Mouse (Mus musculus) spleen, embryonic (tissue): ENCODE measurements around the gene Shank2.

Experiments
- CTCF ChIA-PET: fragments of 350-600 bp; sonication (Branson Sonifier 250); formaldehyde crosslinking; loops from one replicate; lab custom pipeline; 2022; lab: Charles Lee

Gene Shank2

DNA sequence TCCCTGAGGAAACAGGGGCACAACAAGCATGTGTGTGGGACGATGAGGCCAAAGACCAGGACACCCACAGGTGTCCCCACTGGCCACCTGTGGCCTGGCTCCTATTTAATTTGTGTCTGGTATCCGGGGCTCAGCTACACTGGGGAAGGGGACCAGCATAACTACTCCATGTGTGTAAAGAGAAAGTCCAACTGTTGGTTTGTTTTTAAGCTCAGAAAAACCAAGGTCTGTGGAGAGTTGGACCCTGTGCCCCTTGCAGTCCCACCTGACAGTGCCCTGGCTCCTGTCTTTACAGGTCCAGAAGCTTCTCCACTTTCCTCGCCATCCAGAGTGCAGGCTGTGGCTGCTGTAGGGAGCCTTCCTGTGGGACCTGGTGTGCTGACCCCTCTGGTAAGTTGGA is at the start of gene Shank2:
Shank2 (plus strand) TSS at position 301 of the 400 bp plus-strand sequence.
- CTCF ChIA-PET = no interaction called here

DNA sequence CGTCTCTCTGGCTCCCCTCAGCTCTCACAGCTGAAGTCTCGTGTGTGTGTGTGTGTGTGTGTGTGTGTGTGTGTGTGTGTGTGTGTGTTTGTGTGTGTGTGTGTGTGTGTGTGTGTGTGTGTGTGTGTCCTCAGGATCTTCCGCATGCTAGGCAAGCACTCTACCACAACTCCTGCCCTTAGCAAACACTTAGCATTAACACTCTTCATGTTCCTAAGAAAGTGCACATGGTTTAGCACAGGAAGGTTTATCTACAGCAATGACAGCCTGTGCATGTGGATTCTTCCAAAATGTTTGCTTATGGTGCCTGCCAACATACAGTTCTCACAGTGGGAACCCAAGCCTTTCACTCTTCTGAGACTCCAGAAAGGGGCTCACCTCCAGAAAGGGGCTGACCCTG is 49.6 kb upstream of the Shank2 start:
- CTCF ChIA-PET = no interaction called here

DNA sequence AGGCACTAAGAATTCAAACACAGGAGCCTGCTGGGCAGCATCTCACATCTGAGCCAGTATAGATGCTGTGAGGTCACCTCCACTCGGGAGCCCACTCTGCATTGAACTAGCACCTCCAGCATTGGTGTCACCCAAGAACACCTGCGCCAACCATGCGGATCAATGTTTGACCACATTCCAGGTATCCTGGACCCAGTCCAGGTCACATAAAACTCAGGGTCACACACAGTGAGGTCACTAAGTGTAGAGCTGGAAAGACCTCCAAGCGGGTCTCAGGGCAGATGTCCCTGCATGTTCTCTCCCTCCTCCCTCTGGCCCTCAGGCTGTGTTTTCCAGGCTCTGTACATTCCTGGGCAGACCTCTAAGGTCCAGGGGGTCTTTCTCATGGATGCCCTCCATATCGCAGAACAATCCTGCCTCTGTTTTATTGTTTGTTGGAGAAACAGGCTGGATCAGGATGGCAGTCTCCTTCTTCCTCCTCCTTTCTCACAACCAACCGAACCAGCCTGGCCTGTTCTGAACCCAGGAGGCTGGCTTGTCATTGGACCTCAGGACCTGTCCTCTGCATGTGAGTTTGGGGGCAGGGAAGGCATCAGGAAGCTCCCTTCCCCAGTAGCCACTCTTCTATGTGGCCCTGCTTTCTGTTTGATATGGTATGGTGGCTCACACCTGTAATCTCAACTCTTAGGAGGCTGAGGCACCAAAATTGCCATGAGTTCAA is 45.0 kb upstream of the Shank2 start:
- CTCF ChIA-PET = no interaction called here

DNA sequence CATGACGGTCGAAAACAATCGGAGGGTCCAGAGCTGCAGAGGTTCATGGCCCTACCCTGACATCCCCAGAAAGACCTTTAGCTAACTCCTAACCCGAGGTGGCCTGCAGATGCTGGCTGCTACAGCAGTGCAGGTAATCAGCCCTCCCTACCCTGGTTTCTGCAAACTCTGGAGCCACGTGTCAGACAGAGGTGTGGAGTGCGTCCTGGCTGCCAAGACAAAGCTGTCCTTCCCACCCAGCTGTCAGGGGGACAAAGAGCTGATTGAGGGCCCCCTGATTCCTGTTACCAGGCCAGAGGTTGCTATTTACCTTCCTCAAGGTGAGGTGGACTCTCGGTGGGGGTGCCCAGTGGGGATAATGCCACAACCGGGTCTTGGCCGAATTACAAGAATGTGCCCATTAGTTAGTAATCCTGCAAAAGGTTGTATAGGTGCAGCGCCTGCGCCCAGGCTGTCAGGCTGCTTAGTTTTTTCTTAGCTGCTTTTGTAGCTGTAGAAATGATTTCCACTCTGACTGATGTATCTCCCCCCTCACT is 43.6 kb upstream of the Shank2 start:
- CTCF ChIA-PET = no interaction called here

DNA sequence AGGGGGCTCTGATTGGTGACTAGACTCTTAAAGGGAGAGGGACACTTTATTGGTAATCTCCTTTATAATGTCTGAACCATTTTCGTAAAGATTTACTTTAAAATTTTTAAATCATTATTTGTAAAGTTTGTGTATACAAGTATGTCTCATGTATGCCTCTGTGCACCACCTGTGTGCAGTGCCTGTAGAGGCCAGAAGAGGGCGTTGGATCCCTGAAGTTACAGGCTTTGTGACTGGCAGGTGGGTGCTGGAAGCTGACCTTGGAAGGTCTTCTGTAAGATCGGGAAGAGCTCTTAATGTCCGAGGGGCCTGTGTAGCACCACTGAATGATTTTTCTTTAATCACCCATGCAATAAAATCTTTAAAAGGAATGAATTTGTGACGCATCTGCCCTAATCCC is 37.9 kb upstream of the Shank2 start:
- CTCF ChIA-PET = no interaction called here

DNA sequence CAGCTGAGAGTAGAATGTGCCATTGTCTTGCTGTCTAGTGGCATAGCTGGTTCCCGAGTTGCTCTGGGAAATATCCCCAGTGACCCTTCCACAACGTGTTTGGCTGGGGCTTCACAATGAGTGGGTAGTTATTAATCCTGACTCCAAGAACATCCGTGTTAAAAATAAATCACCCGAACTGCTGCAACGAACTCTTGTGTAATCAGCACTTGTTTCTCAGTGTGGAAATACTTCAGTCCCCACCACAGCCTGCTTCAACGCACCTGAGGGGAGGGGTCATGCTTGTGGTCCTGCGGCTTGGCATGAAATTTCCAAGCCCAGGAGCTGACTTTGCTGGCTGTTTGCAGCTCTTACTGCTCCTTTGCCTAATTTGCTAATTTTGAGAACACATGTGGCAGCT is 35.1 kb upstream of the Shank2 start:
- CTCF ChIA-PET = no interaction called here

DNA sequence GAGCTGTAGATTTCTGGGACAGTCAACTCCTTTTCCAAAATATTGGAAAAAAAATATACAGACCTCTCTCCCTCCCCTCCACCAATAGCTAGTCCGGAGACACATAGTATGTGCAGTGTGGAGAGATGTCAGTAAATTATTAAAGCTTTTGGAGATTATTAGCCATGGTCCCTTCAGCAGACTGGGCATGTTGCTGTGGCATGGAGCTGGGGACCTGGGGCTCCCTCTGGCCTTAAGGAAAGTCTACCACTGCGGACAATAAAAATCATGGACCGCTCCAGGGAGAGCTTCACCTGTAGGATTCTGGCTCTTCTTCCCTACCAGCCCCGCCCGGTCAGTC is 24.3 kb upstream of the Shank2 start:
- CTCF ChIA-PET = no interaction called here

DNA sequence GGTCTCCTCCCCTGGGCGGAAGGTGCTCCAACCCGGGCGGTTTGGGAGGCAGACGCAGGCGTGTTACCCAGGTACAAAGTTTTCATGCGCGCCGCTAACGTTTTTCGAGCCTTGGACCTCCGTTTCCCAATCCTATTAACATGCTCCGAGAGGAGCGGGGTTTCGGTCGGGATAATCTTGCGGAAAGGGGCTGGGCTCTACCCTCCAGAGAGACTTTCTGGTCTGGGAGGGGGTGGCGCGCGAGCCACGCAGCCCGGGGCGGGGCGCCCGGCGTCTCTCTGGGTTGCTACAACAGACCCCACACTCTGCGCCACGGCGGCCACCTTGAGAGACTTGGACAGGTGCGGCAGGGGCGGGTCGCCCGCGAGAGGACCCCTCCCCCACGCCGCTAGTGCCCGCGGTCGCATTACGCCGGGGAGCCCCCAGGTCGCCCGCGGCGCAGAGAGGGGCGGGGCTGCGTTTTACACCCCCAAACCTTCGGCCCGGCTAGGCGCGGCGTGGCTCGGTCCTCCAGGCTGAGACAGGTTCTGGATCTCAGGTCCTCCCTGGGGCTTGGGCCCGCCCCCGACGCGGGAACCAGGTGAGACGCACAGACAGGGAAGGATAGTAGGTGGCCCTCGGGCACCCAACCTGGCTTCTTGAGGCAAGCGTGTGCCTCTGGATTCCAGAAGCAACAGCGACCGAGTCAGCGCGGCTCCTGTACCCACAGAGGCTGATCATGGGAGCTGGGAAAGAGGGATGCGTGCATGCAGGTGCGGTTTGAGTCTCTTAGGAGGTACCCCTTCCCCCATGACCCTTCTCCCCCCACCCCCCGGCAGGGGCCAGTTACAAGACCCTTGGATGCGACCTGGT is 23.7 kb upstream of the Shank2 start:
- CTCF ChIA-PET = no interaction called here

DNA sequence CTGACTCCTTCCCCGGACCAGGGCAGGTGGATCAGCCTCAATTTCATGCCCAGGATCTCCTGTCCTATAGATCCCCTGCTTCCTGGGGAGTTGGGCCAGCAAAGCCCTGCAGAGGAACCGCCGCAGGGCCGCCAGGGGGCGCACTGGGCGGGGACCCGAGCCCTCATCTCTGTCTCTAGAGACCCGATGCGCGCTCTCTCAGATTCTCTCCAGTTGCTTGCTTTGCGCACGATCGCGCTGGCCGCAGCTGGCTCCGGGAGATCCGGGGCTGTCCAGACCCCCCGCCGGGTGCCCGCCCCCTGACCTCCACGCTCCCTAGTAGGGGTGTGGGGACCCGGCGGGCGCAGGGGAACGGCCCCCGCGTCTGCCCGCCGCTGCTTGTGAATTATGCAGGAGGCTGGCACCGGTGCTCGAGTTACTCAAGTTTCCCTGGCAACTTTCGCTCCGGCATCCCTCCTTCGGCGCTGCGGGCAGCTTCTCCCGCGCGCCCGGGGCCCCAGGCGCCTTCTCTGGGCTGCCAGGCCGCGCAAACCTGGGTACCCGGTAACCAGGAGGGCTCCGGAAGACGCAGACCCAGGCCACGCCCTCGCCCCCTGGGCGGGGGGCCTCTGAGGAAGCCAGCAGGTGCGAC is 22.9 kb upstream of the Shank2 start:
- CTCF ChIA-PET = no interaction called here

DNA sequence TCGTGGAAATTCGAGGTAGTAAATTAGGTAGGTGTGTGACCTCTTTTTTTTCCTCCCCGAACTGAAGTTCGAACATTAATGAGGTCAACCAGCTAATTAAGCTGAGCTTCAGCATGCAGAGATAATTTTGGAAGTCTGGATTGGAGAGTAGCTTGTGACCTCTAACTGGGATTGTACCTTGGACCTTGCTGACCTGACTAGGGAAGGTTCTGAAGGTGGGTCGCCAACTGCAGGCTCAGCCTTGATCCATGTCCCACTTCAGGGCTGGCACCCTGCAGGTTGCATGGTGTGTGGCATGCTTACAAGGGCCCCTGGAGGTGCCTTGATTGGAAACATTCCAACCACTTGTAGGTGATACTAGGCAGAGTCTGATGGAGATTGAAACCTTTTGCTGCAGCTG is 21.7 kb upstream of the Shank2 start:
- CTCF ChIA-PET = no interaction called here

DNA sequence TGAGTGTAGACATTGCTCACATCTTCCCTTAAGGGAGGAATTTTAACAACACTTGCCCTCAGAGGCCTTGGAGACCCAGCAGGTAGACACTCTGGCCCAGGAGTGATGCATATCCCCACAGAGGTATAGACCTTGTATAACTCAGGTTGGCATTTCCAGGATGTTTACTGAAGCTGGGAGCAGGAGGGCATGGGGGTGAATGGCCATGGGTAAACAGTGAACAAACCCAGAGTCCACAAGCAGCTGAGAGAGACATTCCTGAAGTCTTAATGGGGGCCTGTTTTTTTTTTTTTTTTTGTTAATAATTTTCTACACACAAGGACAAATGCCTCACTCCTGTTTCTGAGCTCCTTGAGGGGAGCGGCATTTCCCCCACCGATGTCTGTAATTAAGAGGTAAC is 15.4 kb upstream of the Shank2 start:
- CTCF ChIA-PET = no interaction called here

DNA sequence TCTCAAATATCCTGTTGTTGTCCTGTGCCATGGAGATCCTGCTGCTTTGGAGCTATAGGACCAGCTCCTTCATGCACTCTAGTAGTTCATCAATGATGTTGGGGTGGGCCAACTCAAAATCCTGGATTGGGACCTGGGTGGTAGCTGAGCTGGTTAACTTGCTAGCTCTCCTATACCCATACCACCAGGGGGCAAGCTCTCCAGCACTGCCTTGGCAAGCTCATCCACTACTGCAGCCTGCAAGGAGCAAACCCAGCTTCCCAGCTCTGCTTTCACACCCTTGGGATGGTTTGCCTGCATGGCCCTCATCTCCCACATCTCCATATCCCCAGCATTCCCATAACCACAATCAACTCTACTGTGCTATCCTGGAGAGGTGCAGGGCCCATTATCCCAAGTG is 10.6 kb upstream of the Shank2 start:
- CTCF ChIA-PET = no interaction called here

DNA sequence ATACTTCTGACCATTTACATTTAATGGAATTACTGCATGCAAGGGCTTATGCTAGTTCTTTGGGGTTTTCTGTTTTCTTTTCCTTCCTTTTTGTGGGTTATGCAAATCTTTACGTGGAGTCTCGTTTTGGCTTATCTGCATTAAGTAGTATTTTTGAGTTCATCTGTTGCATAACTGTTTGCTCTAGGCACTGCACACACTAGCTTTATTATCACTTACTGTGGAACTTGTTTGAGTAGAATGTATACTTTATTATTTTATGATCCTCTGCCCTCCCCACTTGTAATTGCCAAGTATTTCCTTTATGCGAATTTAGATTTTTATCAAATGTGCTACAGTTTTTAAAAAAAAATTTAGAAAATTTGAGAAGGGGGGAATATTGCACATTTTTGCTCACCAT is 2.7 kb upstream of the Shank2 start:
- CTCF ChIA-PET = no interaction called here

DNA sequence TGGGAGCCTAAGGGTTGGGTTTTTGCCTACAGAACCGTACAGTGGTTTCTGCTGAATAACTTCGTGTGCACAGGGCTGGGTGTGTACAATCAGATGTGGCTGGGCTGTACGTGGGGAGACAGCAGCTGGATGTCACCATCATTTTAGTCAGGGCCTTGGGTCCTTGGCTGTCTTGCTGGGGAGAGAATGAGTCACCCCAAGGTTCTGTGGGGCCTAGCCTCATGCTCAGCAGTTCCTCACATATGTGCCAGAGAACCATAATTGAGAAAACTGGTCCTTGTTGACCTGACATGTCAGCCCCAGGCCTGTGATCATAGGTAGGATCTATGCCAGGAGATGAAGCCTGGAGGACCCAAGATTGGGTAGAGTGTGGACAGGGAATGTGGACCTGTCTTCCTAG is 1.7 kb downstream of the Shank2 start:
- CTCF ChIA-PET = no interaction called here

DNA sequence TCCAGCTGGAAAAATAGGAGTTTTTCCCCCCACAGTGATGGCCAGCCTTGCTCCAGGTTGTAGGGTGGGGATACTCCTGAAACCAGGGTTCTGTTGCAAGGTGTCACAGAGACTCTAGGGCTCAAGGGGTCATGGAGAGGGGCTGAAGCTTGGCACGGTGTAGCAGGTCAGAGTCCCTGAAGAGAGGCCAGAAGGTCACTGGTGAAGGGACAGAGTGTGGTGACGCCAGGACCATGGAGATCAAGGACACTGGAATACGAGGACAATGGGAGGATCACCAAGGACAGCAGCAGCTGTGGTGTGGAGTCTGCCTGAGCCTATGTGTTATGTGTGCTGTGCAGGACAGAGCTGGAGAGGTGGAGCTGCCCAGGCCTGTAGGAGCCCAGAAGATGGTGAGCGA is 6.4 kb downstream of the Shank2 start:
- CTCF ChIA-PET = no interaction called here

DNA sequence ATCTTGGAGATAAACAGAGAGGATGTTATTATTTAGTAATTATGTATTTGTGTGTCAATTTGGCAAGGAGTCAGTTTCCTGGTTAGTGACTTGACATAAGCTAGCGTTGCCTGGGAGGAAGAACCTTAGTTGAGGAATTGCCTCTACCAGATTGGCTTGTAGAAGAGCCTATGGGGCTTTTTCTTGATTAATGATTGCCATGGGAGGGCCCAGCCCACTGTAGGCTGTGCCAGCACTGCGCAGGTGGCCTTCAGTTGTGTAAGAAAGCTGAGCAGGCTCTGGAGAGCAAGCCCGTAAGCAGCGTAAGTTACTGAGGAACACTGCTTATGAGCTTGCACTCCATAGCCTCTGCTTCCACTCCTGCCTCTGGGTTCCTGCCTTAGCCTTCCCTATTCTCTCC is 7.3 kb downstream of the Shank2 start:
- CTCF ChIA-PET = no interaction called here

DNA sequence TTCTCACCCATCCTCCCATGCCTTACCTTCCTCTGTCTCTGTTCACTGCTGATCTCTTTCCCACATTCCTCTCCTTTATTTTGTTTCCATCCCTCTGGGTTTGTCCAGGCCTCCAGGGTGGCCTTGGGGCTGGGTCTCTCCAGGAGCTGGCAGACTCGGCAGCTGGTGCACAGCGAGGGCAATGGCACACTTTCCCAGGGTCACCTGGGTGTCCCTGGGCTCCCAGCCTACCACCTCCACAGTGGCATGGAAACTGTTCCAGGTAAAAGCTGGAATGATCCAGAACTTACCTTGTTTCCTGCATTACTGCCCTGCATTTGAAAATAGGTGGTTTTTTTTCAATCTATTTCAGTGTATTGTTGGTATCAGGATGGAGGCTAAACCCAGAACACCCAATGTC is 12.8 kb downstream of the Shank2 start:
- CTCF ChIA-PET = no interaction called here

DNA sequence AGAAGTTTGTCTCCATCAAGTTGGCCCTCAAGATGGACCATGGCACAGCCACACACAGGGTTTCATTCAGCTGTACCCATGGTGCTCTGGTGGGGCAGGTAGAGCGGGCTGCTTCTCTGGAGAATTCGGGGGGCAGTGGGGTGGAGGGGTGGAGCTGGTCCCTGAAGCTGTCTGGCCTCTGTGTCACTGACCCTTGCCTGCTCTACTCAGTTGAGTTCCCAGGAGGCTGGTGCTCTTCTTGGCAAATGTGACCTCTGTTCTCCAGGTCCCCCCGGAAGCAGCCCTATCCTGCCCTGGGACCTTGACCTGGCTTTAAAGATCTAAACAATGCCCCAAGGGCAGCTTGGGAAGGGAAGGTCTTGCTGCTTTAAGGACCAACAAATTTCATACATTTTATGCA is 20.1 kb downstream of the Shank2 start:
- CTCF ChIA-PET = no interaction called here

DNA sequence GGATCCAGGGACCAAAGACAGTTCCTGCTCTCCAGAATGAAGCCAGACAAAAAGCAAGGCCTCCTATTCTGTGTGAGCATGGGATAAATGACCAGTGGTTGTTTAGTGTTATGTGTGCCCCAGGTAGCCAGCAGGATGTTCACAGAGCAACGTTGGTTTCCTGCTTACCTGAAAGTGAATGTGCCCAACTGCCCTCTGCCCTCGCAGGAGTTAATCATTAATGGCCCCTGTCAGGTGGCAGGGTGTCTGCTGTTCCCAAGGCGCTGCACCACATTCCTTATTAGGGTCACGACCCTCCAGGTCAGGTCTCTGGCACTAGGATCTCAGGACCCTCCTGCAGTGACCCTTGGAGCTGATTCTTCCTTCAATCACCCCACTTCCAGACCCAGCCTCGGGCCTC is 21.0 kb downstream of the Shank2 start:
- CTCF ChIA-PET = no interaction called here

DNA sequence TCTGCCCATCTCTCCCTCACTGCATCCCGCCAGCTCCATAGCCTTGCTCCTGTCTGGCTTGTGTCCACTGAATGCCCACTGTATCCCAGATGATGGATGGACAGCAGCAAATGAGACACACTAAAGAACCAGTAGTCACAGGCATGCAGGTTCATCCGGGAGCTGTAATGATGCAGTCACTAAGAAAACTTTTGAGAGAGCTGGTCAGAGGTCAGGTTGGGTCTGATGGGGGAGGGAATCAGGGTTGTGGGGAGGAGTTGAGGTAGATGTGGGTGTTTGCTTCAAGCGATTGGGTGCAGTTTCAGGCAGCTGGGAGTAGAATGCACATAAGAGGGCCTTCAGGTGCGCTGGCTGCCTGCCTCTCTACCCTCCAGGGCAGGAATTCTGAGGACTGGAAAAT is 21.8 kb downstream of the Shank2 start:
- CTCF ChIA-PET = no interaction called here

DNA sequence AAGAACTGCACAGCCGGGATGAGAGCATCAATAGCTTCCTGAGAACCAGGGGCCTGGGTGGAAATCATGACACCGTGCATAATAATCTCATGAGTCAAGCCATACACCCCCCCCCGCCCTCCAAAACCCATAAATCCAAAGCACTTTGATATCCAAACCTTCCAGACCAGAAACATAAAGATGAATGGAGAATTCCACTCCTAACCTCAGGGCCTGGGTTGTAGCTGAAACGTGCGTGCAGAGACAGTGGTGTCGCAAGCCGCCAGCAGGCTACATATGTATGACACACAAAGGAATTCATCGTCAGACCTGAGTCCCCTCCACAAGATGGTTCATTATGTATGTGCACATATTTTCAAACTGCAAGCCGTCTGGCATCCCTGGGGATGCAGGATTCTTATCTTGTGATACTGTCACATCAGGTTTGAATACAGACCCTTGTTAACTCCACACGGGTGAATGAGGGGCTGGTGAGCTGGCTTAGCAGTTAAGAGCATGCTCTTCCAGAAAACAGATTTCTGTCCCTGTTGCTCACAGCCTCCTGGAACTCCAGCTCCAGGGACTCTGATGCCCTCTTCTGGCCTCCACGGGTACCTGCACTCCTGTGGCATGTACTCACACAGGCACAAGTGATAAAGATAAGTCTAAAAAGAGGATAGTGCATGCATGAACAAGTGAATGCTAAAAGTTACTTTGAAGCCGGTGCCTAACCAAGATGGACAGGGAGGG is 24.5 kb downstream of the Shank2 start:
- CTCF ChIA-PET = no interaction called here

DNA sequence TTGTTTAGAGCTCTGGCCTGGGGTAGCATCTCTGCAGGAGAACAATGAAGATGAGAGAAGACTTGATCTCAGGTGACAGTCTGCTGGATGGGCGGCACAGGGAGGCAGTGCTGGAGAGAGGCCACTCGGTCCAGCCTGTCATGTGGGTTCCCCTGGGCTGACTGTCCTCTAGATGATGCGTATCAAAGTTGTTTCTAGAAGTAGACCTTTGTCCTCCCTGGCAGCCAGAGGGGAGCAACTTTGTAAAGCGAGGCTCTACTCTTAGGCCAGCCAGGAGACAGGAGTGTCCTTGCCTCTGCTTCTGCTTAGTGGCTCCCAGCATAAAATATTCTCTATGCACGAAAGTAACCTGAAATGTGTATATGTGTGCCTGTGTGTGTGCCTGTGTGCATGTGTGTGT is 27.5 kb downstream of the Shank2 start:
- CTCF ChIA-PET = no interaction called here
